Mouse (Mus musculus): Measurements from ENCODE around the gene Klc4.

The Klc4 gene

GRCm38 (mm10) chr17:46651755-46652547 is 6.1 kb upstream of the Klc4 start:
- no peak for DNase-seq

- peak in 1 of 2 experiments; percentile 19 for DNase-seq
Measured at GRCm38 (mm10) chr17:46651292-46651691, 5.5 kb upstream of the Klc4 start.

GRCm38 (mm10) chr17:46650232-46651031 is 4.6 kb upstream of the Klc4 start, which contains the start of gene Cul7:
Gene Cul7 (plus strand): TSS chr17:46650337.
- peak; percentile 90 for DNase-seq

GRCm38 (mm10) chr17:46649811-46650210 is 4.0 kb upstream of the Klc4 start:
- DNase-seq = no peak

GRCm38 (mm10) chr17:46648436-46648835 is 2.6 kb upstream of the Klc4 start:
- DNase-seq = no peak

GRCm38 (mm10) chr17:46647279-46647678 is 1.5 kb upstream of the Klc4 start:
- no peak for DNase-seq

- no peak for DNase-seq
Measured at GRCm38 (mm10) chr17:46646322-46646662, 470 bp upstream of the Klc4 start.

GRCm38 (mm10) chr17:46644916-46645475 is 826 bp downstream of the Klc4 start:
- no peak for DNase-seq

GRCm38 (mm10) chr17:46644152-46644805 is 1.5 kb downstream of the Klc4 start:
- no peak for DNase-seq

- DNase-seq = no peak
Measured at GRCm38 (mm10) chr17:46642060-46642459, 3.8 kb downstream of the Klc4 start.

- no peak for DNase-seq
Measured at GRCm38 (mm10) chr17:46639929-46640328, 5.9 kb downstream of the Klc4 start.

GRCm38 (mm10) chr17:46636831-46637523 is 8.8 kb downstream of the Klc4 start:
- no peak for DNase-seq

GRCm38 (mm10) chr17:46629685-46630441 is 16.0 kb downstream of the Klc4 start:
- peak in 1 of 2 experiments; percentile 11 for DNase-seq

GRCm38 (mm10) chr17:46628791-46629684 is 16.8 kb downstream of the Klc4 start, which contains the start of gene Ptk7:
Gene Ptk7 (minus strand): TSS chr17:46629504.
- DNase-seq = peak; percentile 26 to 49

GRCm38 (mm10) chr17:46628471-46628790 is 17.4 kb downstream of the Klc4 start:
- DNase-seq = no peak

- DNase-seq = no peak
Measured at GRCm38 (mm10) chr17:46627409-46627808, 18.4 kb downstream of the Klc4 start.

GRCm38 (mm10) chr17:46624598-46624997 is 21.2 kb downstream of the Klc4 start:
- DNase-seq = no peak

GRCm38 (mm10) chr17:46623819-46624557 is 21.8 kb downstream of the Klc4 start:
- no peak for DNase-seq

GRCm38 (mm10) chr17:46622269-46622668 is 23.6 kb downstream of the Klc4 start:
- no peak for DNase-seq

- DNase-seq = no peak
Measured at GRCm38 (mm10) chr17:46621324-46621723, 24.5 kb downstream of the Klc4 start.
